Mouse (Mus musculus): ENCODE results near the gene Ifrd2. TPM values are rescaled to one million over a fixed set of nuclear protein-coding genes. Genes with fewer than 3 reads are reported as not detected.

Gene Ifrd2
- total and polyA plus RNA-seq, 3 experiments: 147 to 292 TPM; not detected in 1

- TF ChIP-seq UBTF (IDR thresholded peaks at IDR 0.05; ENCODE audit: borderline replicate concordance, insufficient read depth, low read depth, low read length): no peak
Measured at GRCm38 (mm10) chr9:107570845-107571244, 16.6 kb upstream of the Ifrd2 start (continued).

DNA sequence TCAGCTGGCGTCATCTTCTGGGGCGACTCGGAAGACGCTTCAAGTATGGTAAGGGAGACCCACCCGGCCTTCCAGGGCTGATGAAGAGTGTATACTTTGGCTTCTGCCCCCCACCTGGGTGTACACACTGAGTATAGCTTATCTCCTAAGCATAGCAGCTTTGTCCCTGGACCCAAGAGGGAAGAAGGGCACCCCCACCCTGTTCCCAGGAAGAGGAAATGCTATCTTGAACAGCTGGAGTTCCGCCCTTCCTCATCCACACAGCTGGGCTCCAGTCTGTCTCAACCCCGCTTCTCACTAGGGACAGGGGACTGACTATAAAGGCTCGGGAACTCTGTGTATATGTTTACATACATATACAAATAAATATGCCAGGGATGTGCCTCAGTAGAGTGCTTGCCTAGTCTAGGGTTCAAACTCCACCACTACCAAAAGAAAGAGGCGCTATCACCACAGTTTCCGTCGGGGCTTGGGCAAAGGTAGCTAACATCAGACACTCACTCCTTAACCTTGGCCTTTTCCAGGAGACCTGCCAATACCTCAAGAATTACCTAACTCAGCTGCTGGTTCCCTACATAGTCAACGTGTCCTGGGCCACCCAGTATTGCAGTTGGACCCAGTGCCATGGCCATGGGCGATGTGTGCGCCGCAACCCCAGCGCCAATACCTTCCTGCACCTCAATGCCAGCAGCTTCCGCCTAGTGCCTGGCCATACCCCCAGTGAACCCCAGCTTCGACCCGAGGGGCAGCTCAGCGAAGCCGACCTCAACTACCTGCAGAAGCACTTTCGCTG is 15.7 kb upstream of the Ifrd2 start:
- H3K4me3 ChIP-seq (ENCODE audit: control insufficient read depth in 1 of 2, insufficient read depth in 1 of 2, low read depth in 2 of 2, low read length in 2 of 2): no peak overlapping the region
- DNase-seq (ENCODE audit: low read depth, low spot score): peak; percentile 54
- peak overlapping the region; percentile 58 for H3K27ac ChIP-seq (ENCODE audit: control insufficient read depth, low read depth, low read length)
- peaks cover 14% of the 10 kb centered on the region for H3K79me2 ChIP-seq (ENCODE audit: control insufficient read depth, insufficient read depth, low read length, poor library complexity)
- peaks cover 0 to 30% of the 10 kb centered on the region in 2 experiments; a peak in 2 of 4 replicates for H3K36me3 ChIP-seq (ENCODE audit: control insufficient read depth in 1 of 2, insufficient read depth in 2 of 2, low read length in 2 of 2)
- no peaks in the 10 kb centered on the region for H3K27me3 ChIP-seq (ENCODE audit: control insufficient read depth in 1 of 2, insufficient read depth in 2 of 2, low read length in 2 of 2)
- peak; percentile 49 for TF ChIP-seq HCFC1 (IDR thresholded peaks at IDR 0.05; ENCODE audit: low read depth, low read length)
- 0 out of 2 replicates have a peak, but pooled peaks have one; percentile 7 for TF ChIP-seq BHLHE40 (IDR thresholded peaks at IDR 0.05; ENCODE audit: borderline replicate concordance, low read depth, low read length)
- no peak for TF ChIP-seq UBTF (IDR thresholded peaks at IDR 0.05; ENCODE audit: borderline replicate concordance, insufficient read depth, low read depth, low read length)
- TF ChIP-seq MAZ (IDR thresholded peaks at IDR 0.05; ENCODE audit: low read depth, low read length): 0 out of 2 replicates have a peak, but pooled peaks have one; percentile 51
- TF ChIP-seq ETS1 (IDR thresholded peaks at IDR 0.05; ENCODE audit: low read depth, low read length): peak; percentile 98
- no peak for TF ChIP-seq CHD2 (IDR thresholded peaks at IDR 0.05; ENCODE audit: low read length)
- peak; percentile 46; the same call in 1 of the 2 replicates for TF ChIP-seq GATA1 (IDR thresholded peaks at IDR 0.05; ENCODE audit: low read depth, low read length)
- peak; percentile 45 to 71; a peak in 3 of 4 replicates for TF ChIP-seq EP300 (IDR thresholded peaks at IDR 0.05; ENCODE audit: low read depth in 1 of 2, low read length in 2 of 2)
- 0 out of 2 replicates have a peak, but pooled peaks have one; percentile 28 for TF ChIP-seq RCOR1 (IDR thresholded peaks at IDR 0.05; ENCODE audit: low read depth, low read length)
- H3K9me3 ChIP-seq (replicated peaks; ENCODE audit: insufficient read depth, low read length): no peaks in the 10 kb centered on the region
- H3K9ac ChIP-seq (ENCODE audit: control insufficient read depth, low read depth, low read length, poor library complexity, severe bottlenecking): peak overlapping the region; percentile 18; the same call in 1 of the 2 replicates
- H3K4me1 ChIP-seq (ENCODE audit: control insufficient read depth in 1 of 2, insufficient read depth in 2 of 2, low read length in 2 of 2): peaks cover 9 to 47% of the 10 kb centered on the region in 2 experiments

DNA sequence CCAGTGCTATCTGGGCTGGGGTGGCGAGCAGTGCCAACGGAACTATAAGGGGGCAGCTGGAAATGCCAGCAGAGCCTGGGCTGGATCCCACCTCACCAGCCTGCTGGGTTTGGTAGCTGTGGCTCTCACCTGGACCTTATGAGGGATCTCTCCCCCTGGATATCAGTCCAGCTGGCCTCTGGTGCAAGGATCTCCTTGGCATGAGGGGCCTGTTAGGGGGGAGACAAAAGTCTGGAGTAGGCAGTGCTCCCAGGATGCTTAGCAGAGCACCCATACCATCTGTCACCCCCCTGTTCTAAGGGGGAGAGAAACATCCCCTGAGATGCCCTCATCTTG is 15.1 kb upstream of the Ifrd2 start:
- TF ChIP-seq RAD21 (IDR thresholded peaks at IDR 0.05; ENCODE audit: low read depth, low read length) (no peak), NRF1 (IDR thresholded peaks at IDR 0.05; ENCODE audit: insufficient read depth, low read depth, low read length, poor library complexity, severe bottlenecking) (no peak), TAL1 (IDR thresholded peaks at IDR 0.05; ENCODE audit: low read length) (no peak), HCFC1 (IDR thresholded peaks at IDR 0.05; ENCODE audit: low read depth, low read length) (no peak), ETS1 (IDR thresholded peaks at IDR 0.05; ENCODE audit: low read depth, low read length) (no peak), POLR2A (IDR thresholded peaks at IDR 0.05; ENCODE audit: control insufficient read depth in 1 of 2, insufficient read depth in 1 of 2, low read depth in 1 of 2, low read length in 2 of 2, poor library complexity in 1 of 2) (no peak), TBP (IDR thresholded peaks at IDR 0.05; ENCODE audit: low read depth, low read length) (no peak), MAZ (IDR thresholded peaks at IDR 0.05; ENCODE audit: low read depth, low read length) (no peak), MYB (IDR thresholded peaks at IDR 0.05; ENCODE audit: low read depth, low read length) (no peak), ZNF384 (IDR thresholded peaks at IDR 0.05; ENCODE audit: low read depth, low read length) (no peak), POLR2AphosphoS5 (IDR thresholded peaks at IDR 0.05; ENCODE audit: borderline replicate concordance, low read depth, low read length) (no peak), GATA1 (IDR thresholded peaks at IDR 0.05; ENCODE audit: low read depth, low read length) (no peak), SMC3 (IDR thresholded peaks at IDR 0.05; ENCODE audit: low read depth, low read length) (no peak)
- H3K79me2 ChIP-seq (ENCODE audit: control insufficient read depth, insufficient read depth, low read length, poor library complexity): peaks cover 14% of the 10 kb centered on the region
- H3K9ac ChIP-seq (ENCODE audit: control insufficient read depth, low read depth, low read length, poor library complexity, severe bottlenecking): no peak overlapping the region
- DNase-seq (ENCODE audit: low read depth, low spot score): no peak
- H3K27ac ChIP-seq (ENCODE audit: control insufficient read depth, low read depth, low read length): no peak overlapping the region; the same call in 1 of the 2 replicates
- H3K4me3 ChIP-seq (ENCODE audit: control insufficient read depth in 1 of 2, insufficient read depth in 1 of 2, low read depth in 2 of 2, low read length in 2 of 2): no peak overlapping the region
- H3K36me3 ChIP-seq (ENCODE audit: control insufficient read depth in 1 of 2, insufficient read depth in 2 of 2, low read length in 2 of 2): peaks cover 0 to 30% of the 10 kb centered on the region in 2 experiments; a peak in 2 of 4 replicates
- H3K9me3 ChIP-seq (replicated peaks; ENCODE audit: insufficient read depth, low read length): no peaks in the 10 kb centered on the region
- no peaks in the 10 kb centered on the region for H3K27me3 ChIP-seq (ENCODE audit: control insufficient read depth in 1 of 2, insufficient read depth in 2 of 2, low read length in 2 of 2)
- peaks cover 9 to 48% of the 10 kb centered on the region in 2 experiments for H3K4me1 ChIP-seq (ENCODE audit: control insufficient read depth in 1 of 2, insufficient read depth in 2 of 2, low read length in 2 of 2)

All from MEL (cell line).